Mouse (Mus musculus) bone marrow, adult 2 months (tissue): ENCODE results near the gene Adamtsl4.

ENCODE experiments used
- CTCF ChIP-seq: fragments of 200-500 bp; IDR thresholded peaks from 2 replicates; pipeline ENCODE4 v1.5.1; 2011; ENCODE audit warnings: low read length, control low read depth; ENCODE audit not compliant: control insufficient read depth, insufficient read depth
- POLR2A ChIP-seq: fragments of 200-500 bp; IDR thresholded peaks from 2 replicates; pipeline ENCODE4 v1.6.1; 2011; ENCODE audit warnings: low read depth, mild to moderate bottlenecking, control low read depth, low read length, borderline replicate concordance; ENCODE audit not compliant: control insufficient read depth

GRCm38 (mm10) chr3:95706273-95706672, 18.6 kb upstream of the Adamtsl4 start:
- TF ChIP-seq CTCF, result no peak
- TF ChIP-seq POLR2A, result no peak
